Mouse (Mus musculus) heart, adult 2 months (tissue): ENCODE results near the gene Ggct. TPM values are rescaled to one million over a fixed set of nuclear protein-coding genes. Genes with fewer than 3 reads are reported as not detected.

Source experiments
- DNase-seq, 2 experiments: peaks; one replicate each; pipeline ENCODE4 v3.0.0; 2021
- H3K27ac ChIP-seq: fragments of 200-600 bp; 2 replicates; pipeline ENCODE4 v1.8.1; 2022
- H3K27me3 ChIP-seq: fragments of 200-500 bp; 2 replicates; pipeline ENCODE4 v1.6.1; 2012; ENCODE audit warnings: mild to moderate bottlenecking, low read length, inconsistent platforms, mixed read lengths; ENCODE audit not compliant: control insufficient read depth, insufficient read depth
- H3K36me3 ChIP-seq: fragments of 200-500 bp; 2 replicates; pipeline ENCODE4 v1.6.1; 2012; ENCODE audit warnings: low read length, inconsistent platforms; ENCODE audit not compliant: control insufficient read depth, insufficient read depth
- H3K4me1 ChIP-seq: fragments of 200-500 bp; 2 replicates; pipeline ENCODE4 v1.6.1; 2011; ENCODE audit warnings: low read length; ENCODE audit not compliant: control insufficient read depth, insufficient read depth
- H3K4me3 ChIP-seq: fragments of 200-600 bp; 2 replicates; pipeline ENCODE4 v1.8.1; 2022
- H3K79me2 ChIP-seq: fragments of 200-500 bp; replicated peaks from 2 replicates; pipeline ENCODE4 v1.6.1; 2012; ENCODE audit warnings: mild to moderate bottlenecking, inconsistent platforms, low read length, moderate library complexity, mixed read lengths; ENCODE audit not compliant: control insufficient read depth, insufficient read depth
- H3K9ac ChIP-seq: fragments of 200-500 bp; 2 replicates; pipeline ENCODE4 v1.6.1; 2012; ENCODE audit warnings: low read depth, mild to moderate bottlenecking, control low read depth, inconsistent platforms, low read length, mixed read lengths
- CTCF ChIP-seq: fragments of 200-600 bp; IDR thresholded peaks from 2 replicates; pipeline ENCODE4 v1.8.1; 2022; ENCODE audit warnings: antibody characterized with exemption, mild to moderate bottlenecking, moderate library complexity
- EP300 ChIP-seq: fragments of 200-500 bp; IDR thresholded peaks from 2 replicates; pipeline ENCODE4 v1.6.1; 2011; ENCODE audit warnings: low read depth, low read length, control low read depth; ENCODE audit not compliant: insufficient read depth
- POLR2A ChIP-seq: fragments of 200-500 bp; IDR thresholded peaks from 2 replicates; pipeline ENCODE4 v1.6.1; 2011; ENCODE audit warnings: mild to moderate bottlenecking, low read depth, low read length, control low read depth; ENCODE audit not compliant: insufficient read depth
- WGBS: fragments of 180-500 bp; shearing (Covaris S2); methylation state at CpG from one replicate; pipeline ENCODE4 v1.1.7; 2018; 5-methylcytosine and 5-hydroxymethylcytosine counted together
- intact Hi-C: fragments of 180-260 bp; cut with DNase I; formaldehyde crosslinking; loops from one replicate; pipeline ENCODE4 v1.15.1; 2025
- polyA plus RNA-seq: library from polyadenylated mRNA; depleted of rRNA; stranded (reverse); fragments of >200 nt; gene quantifications from 2 replicates; pipeline ENCODE4 v1.2.3, GENCODE M21; 2012
- total RNA-seq, 2 experiments: library from RNA; stranded (reverse); gene quantifications; 2 replicates each; pipeline ENCODE4 v1.2.3; 2021

The Ggct gene
- total and polyA plus RNA-seq, 3 experiments = 6.8 to 29.1 (median 26.5) TPM

- Histone ChIP-seq H3K27me3 (no peaks in the 10 kb centered on the region), H3K4me3 (no peak overlapping the region), H3K27ac (no peak overlapping the region), H3K4me1 (no peaks in the 10 kb centered on the region), H3K36me3 (no peaks in the 10 kb centered on the region), H3K79me2 (no peaks in the 10 kb centered on the region), H3K9ac (no peak overlapping the region)
- 93% methylated on average over 3 of the region's 3 CpGs for WGBS
- intact Hi-C loops = no loop called here
- no peak for TF ChIP-seq POLR2A
- no peak for DNase-seq
Observed at GRCm38 (mm10) chr6:55014184-55014583, 21.4 kb upstream of the Ggct start.

- TF ChIP-seq CTCF = no peak
- TF ChIP-seq EP300 = no peak
- TF ChIP-seq POLR2A = no peak
- no peaks in the 10 kb centered on the region for H3K4me1 ChIP-seq
- H3K36me3 ChIP-seq = no peaks in the 10 kb centered on the region
- no peak for DNase-seq
- 65% methylated on average over 7 of the region's 7 CpGs for WGBS
- intact Hi-C loops = no loop called here
- H3K27me3 ChIP-seq = no peaks in the 10 kb centered on the region
- H3K27ac ChIP-seq = no peak overlapping the region
- no peak overlapping the region for H3K9ac ChIP-seq
- no peak overlapping the region for H3K4me3 ChIP-seq
- H3K79me2 ChIP-seq = no peaks in the 10 kb centered on the region
Observed at GRCm38 (mm10) chr6:55012516-55012915, 19.8 kb upstream of the Ggct start.

GRCm38 (mm10) chr6:55010330-55011091 is 17.8 kb upstream of the Ggct start:
- 78% methylated on average over 4 of the region's 4 CpGs for WGBS
- intact Hi-C loops = no loop called here
- H3K4me1 ChIP-seq = no peaks in the 10 kb centered on the region
- TF ChIP-seq POLR2A (no peak), CTCF (no peak), EP300 (no peak)
- H3K9ac ChIP-seq = no peak overlapping the region
- H3K36me3 ChIP-seq = no peaks in the 10 kb centered on the region
- DNase-seq = no peak
- no peaks in the 10 kb centered on the region for H3K79me2 ChIP-seq
- no peaks in the 10 kb centered on the region for H3K27me3 ChIP-seq
- H3K4me3 ChIP-seq = no peak overlapping the region
- no peak overlapping the region for H3K27ac ChIP-seq

- 41% methylated on average over 16 of the region's 16 CpGs for WGBS
- Histone ChIP-seq H3K4me1 (no peaks in the 10 kb centered on the region), H3K4me3 (no peak overlapping the region), H3K79me2 (no peaks in the 10 kb centered on the region), H3K9ac (no peak overlapping the region), H3K27ac (no peak overlapping the region), H3K27me3 (no peaks in the 10 kb centered on the region), H3K36me3 (no peaks in the 10 kb centered on the region)
- intact Hi-C loops = no loop called here
- TF ChIP-seq EP300 (no peak), POLR2A (no peak), CTCF (no peak)
- DNase-seq = no peak
Observed at GRCm38 (mm10) chr6:55009391-55010230, 16.9 kb upstream of the Ggct start.

- Histone ChIP-seq H3K4me1 (no peaks in the 10 kb centered on the region), H3K27me3 (no peaks in the 10 kb centered on the region), H3K9ac (no peak overlapping the region), H3K27ac (no peak overlapping the region), H3K79me2 (no peaks in the 10 kb centered on the region), H3K4me3 (no peak overlapping the region), H3K36me3 (no peaks in the 10 kb centered on the region)
- TF ChIP-seq POLR2A (no peak), EP300 (no peak), CTCF (no peak)
- DNase-seq = no peak
- intact Hi-C loops = no loop called here
- 90% methylated on average over 8 of the region's 8 CpGs for WGBS
Observed at GRCm38 (mm10) chr6:55008401-55008800, 15.7 kb upstream of the Ggct start.

GRCm38 (mm10) chr6:55003559-55003958 is 10.8 kb upstream of the Ggct start:
- Histone ChIP-seq H3K27me3 (no peaks in the 10 kb centered on the region), H3K4me1 (peaks cover 1% of the 10 kb centered on the region; the same call in 1 of the 2 replicates), H3K9ac (no peak overlapping the region), H3K36me3 (no peaks in the 10 kb centered on the region), H3K27ac (peak overlapping the region; percentile 65), H3K4me3 (no peak overlapping the region), H3K79me2 (no peaks in the 10 kb centered on the region)
- intact Hi-C loops = no loop called here
- 23% methylated on average over 4 of the region's 4 CpGs for WGBS
- TF ChIP-seq EP300 (0 out of 2 replicates have a peak, but pooled peaks have one; percentile 13), POLR2A (no peak; the same call in 1 of the 2 replicates)
- DNase-seq = peak in 1 of 2 experiments; percentile 37
